8 mouse cellular contexts compared by ENCODE assay signal in genomic region chr3:95106338-95107117, GRCm38 (mm10). TPM values are rescaled to one million over a fixed set of nuclear protein-coding genes. Genes with fewer than 3 reads are reported as not detected.
DNase-seq lines count a peak whose midpoint lies in the region; ATAC-seq lines count a peak whose summit lies in the region.

Gene Pip5k1a, minus strand, starts transcription at chr3:95106930.

- H3K4me2 ChIP-seq in hindbrain, embryonic 15.5 days = peak within 1 kb of the TSS; percentile 78

- H3K4me1 ChIP-seq in hindbrain, embryonic 15.5 days (replicated peaks) = peaks cover 22% of the 10 kb centered on the region

- peak; percentile 93 for ATAC-seq in hindbrain, embryonic 15.5 days (ENCODE audit: low FRiP score, low read depth)

- H3K9ac ChIP-seq in hindbrain, embryonic 15.5 days = peak within 1 kb of the TSS; percentile 93

- DNase-seq in T-cell, adult 2 months (ENCODE audit: low spot score) = peak; percentile 97
- DNase-seq in cerebellum, postnatal 36 days = peak; percentile 97
- peak; percentile 96 to 97 for DNase-seq in frontal cortex, postnatal 36 days (ENCODE audit: low spot score in 2 of 2)
- DNase-seq in left cerebral cortex, adult 11 months (ENCODE audit: low spot score) = peak; percentile 94
- peak; percentile 97 to 98 for DNase-seq in lung, postnatal 4 days
- peak; percentile 97 for DNase-seq in retina, postnatal 7 days (ENCODE audit: low read depth, low spot score)
- peak; percentile 85 for DNase-seq in urinary bladder, adult 2 months (ENCODE audit: low spot score)

- H3K36me3 ChIP-seq in hindbrain, embryonic 15.5 days = no peaks in the 10 kb centered on the region

- H3K27ac ChIP-seq in hindbrain, embryonic 15.5 days (replicated peaks) = peak within 1 kb of the TSS; percentile 88

- H3K27me3 ChIP-seq in hindbrain, embryonic 15.5 days = no peaks in the 10 kb centered on the region

- peak within 1 kb of the TSS; percentile 92 for H3K4me3 ChIP-seq in hindbrain, embryonic 15.5 days

- H3K9me3 ChIP-seq in hindbrain, embryonic 15.5 days = no peaks in the 10 kb centered on the region

- under 1% methylated on average over 51 of the region's 51 CpGs for WGBS in hindbrain, embryonic 15.5 days

RNA-seq across cellular contexts. Expression of gene Pip5k1a, which starts in this region (rescaled TPM):
- 15.2 and 15.8 TPM in 2 replicates for polyA plus RNA-seq in hindbrain, embryonic 15.5 days (2015; fragmentation: Nextera tagmentation; extraction: Ambion mirVana)
- 27.2 and 28.2 TPM in 2 replicates for polyA plus RNA-seq in urinary bladder, adult 2 months (2012; rRNA removed)

Comparison
In these comparisons a context has a peak if more than half of its experiments do, and no peak if none do; other contexts are left out.
1. Peak in every context shown above with its lines: DNase-seq, ATAC-seq, H3K4me3 ChIP-seq and H3K27ac ChIP-seq.